Mouse (Mus musculus) mesoderm, embryonic 11.5 days (tissue): ENCODE results near the gene Rpap3.

Experiments
- DNase-seq: peaks from one replicate; pipeline ENCODE4 v3.0.0-alpha.2; 2012; ENCODE audit warnings: low read depth, low spot score

The Rpap3 gene

GRCm38 (mm10) chr15:97705211-97706050 is at the start of gene Rpap3:
TSS of gene Rpap3 (minus strand) at chr15:97705825.
- peak; percentile 82 for DNase-seq

GRCm38 (mm10) chr15:97755361-97755760 is 49.7 kb upstream of the Rpap3 start:
- no peak for DNase-seq

- DNase-seq = no peak
Observed at GRCm38 (mm10) chr15:97754476-97754875, 48.9 kb upstream of the Rpap3 start.

- DNase-seq = no peak
Observed at GRCm38 (mm10) chr15:97752491-97752890, 46.9 kb upstream of the Rpap3 start.

GRCm38 (mm10) chr15:97751676-97752075 is 46.1 kb upstream of the Rpap3 start:
- no peak for DNase-seq

- peak; percentile 60 for DNase-seq
Observed at GRCm38 (mm10) chr15:97750697-97751096, 45.1 kb upstream of the Rpap3 start.

- no peak for DNase-seq
Observed at GRCm38 (mm10) chr15:97749841-97750240, 44.2 kb upstream of the Rpap3 start.

GRCm38 (mm10) chr15:97749397-97749796 is 43.8 kb upstream of the Rpap3 start:
- no peak for DNase-seq

- no peak for DNase-seq
Observed at GRCm38 (mm10) chr15:97748964-97749363, 43.3 kb upstream of the Rpap3 start.

GRCm38 (mm10) chr15:97748309-97748708 is 42.7 kb upstream of the Rpap3 start:
- DNase-seq = no peak

GRCm38 (mm10) chr15:97747486-97747885 is 41.9 kb upstream of the Rpap3 start:
- DNase-seq = no peak

GRCm38 (mm10) chr15:97746748-97747147 is 41.1 kb upstream of the Rpap3 start:
- no peak for DNase-seq

- no peak for DNase-seq
Observed at GRCm38 (mm10) chr15:97746278-97746677, 40.7 kb upstream of the Rpap3 start.

- DNase-seq = no peak
Observed at GRCm38 (mm10) chr15:97745331-97745730, 39.7 kb upstream of the Rpap3 start.

GRCm38 (mm10) chr15:97744930-97745329 is 39.3 kb upstream of the Rpap3 start:
- no peak for DNase-seq

- DNase-seq = no peak
Observed at GRCm38 (mm10) chr15:97743961-97744525, 38.4 kb upstream of the Rpap3 start.

- no peak for DNase-seq
Observed at GRCm38 (mm10) chr15:97743210-97743609, 37.6 kb upstream of the Rpap3 start.

- DNase-seq = no peak
Observed at GRCm38 (mm10) chr15:97742600-97742999, 37.0 kb upstream of the Rpap3 start.

- no peak for DNase-seq
Observed at GRCm38 (mm10) chr15:97742074-97742473, 36.4 kb upstream of the Rpap3 start.

- DNase-seq = no peak
Observed at GRCm38 (mm10) chr15:97741662-97742061, 36.0 kb upstream of the Rpap3 start.

- no peak for DNase-seq
Observed at GRCm38 (mm10) chr15:97740283-97740732, 34.7 kb upstream of the Rpap3 start.

- DNase-seq = no peak
Observed at GRCm38 (mm10) chr15:97738923-97739322, 33.3 kb upstream of the Rpap3 start.

- no peak for DNase-seq
Observed at GRCm38 (mm10) chr15:97731988-97732387, 26.4 kb upstream of the Rpap3 start.
